Mouse (Mus musculus) intestine, postnatal 0 days (tissue): Measurements from ENCODE around the gene Pnpla2. TPM values are rescaled to one million over a fixed set of nuclear protein-coding genes. Genes with fewer than 3 reads are reported as not detected.
A peak's percentile ranks its signal among the peaks of the same experiment; 100 is the strongest.

Experiments used
- ATAC-seq: fragments of 200-750 bp; cut with Nextera tagmentation; 2 replicates; pipeline ENCODE4 v1.8.0; 2017; ENCODE audit warnings: mild to moderate bottlenecking, moderate TSS enrichment, moderate library complexity
- H3K27ac ChIP-seq: fragments of 300-500 bp; sonication (generic); 2 replicates; pipeline ENCODE4 v1.5.1; 2014; ENCODE audit warnings: mild to moderate bottlenecking, low read depth, low read length, moderate library complexity
- H3K27me3 ChIP-seq: fragments of 300-500 bp; sonication (generic); replicated peaks from 2 replicates; pipeline ENCODE4 v1.6.1; 2014; ENCODE audit warnings: low read length, mixed read lengths; ENCODE audit not compliant: control insufficient read depth, insufficient read depth
- H3K36me3 ChIP-seq: fragments of 300-500 bp; sonication (generic); 2 replicates; pipeline ENCODE4 v1.6.1; 2014; ENCODE audit warnings: mild to moderate bottlenecking, moderate library complexity; ENCODE audit not compliant: control insufficient read depth, insufficient read depth
- H3K4me1 ChIP-seq: fragments of 300-500 bp; sonication (generic); replicated peaks from 2 replicates; pipeline ENCODE4 v1.6.1; 2014; ENCODE audit warnings: antibody characterized with exemption, low read length, mixed read lengths; ENCODE audit not compliant: control insufficient read depth, insufficient read depth
- H3K4me2 ChIP-seq: fragments of 300-500 bp; sonication (generic); replicated peaks from 2 replicates; pipeline ENCODE4 v1.6.1; 2014; ENCODE audit warnings: low read depth, mild to moderate bottlenecking, moderate library complexity
- H3K4me3 ChIP-seq: fragments of 300-500 bp; sonication (generic); 2 replicates; pipeline ENCODE4 v1.5.1; 2014; ENCODE audit warnings: low read depth, low read length
- H3K9ac ChIP-seq: fragments of 300-500 bp; sonication (generic); 2 replicates; pipeline ENCODE4 v1.6.1; 2014; ENCODE audit warnings: mild to moderate bottlenecking, low read depth, low read length
- H3K9me3 ChIP-seq: fragments of 300-500 bp; sonication (generic); 2 replicates; pipeline ENCODE4 v1.6.1; 2016; ENCODE audit warnings: mixed run types; ENCODE audit not compliant: control insufficient read depth
- CTCF ChIP-seq: sonication (generic); IDR thresholded peaks from 2 replicates; pipeline ENCODE4 v1.5.1; 2016; ENCODE audit warnings: low read depth, mild to moderate bottlenecking, control low read depth, antibody characterized with exemption, moderate library complexity
- WGBS: fragments of 180-500 bp; shearing (Covaris S2); extraction: QIAGEN DNeasy Blood & Tissue Kit; methylation state at CpG from one replicate; pipeline ENCODE4 v1.1.7; 2014; 5-methylcytosine and 5-hydroxymethylcytosine counted together
- polyA plus RNA-seq: library from polyadenylated mRNA; unstranded; fragments of >200 nt; fragmentation: Nextera tagmentation; extraction: Ambion mirVana; gene quantifications from 2 replicates; pipeline ENCODE4 v1.2.1, GENCODE M21; 2015

Gene Pnpla2
- polyA plus RNA-seq, 1 experiment from 2014 or later: 79.4 TPM

GRCm38 (mm10) chr7:141434464-141434863 lies 20.5 kb upstream of the Pnpla2 start:
- Histone ChIP-seq H3K9ac (peak overlapping the region; percentile 40; the same call in 1 of the 2 replicates), H3K4me1 (peaks cover 16% of the 10 kb centered on the region), H3K27ac (peak overlapping the region; percentile 78; the same call in 1 of the 2 replicates), H3K36me3 (peaks cover 51% of the 10 kb centered on the region), H3K9me3 (no peaks in the 10 kb centered on the region), H3K4me3 (peak overlapping the region; percentile 43), H3K27me3 (no peaks in the 10 kb centered on the region), H3K4me2 (peak overlapping the region; percentile 78)
- no peak for ATAC-seq
- no peak for TF ChIP-seq CTCF
- 17% methylated on average over 8 of the region's 8 CpGs for WGBS

- Histone ChIP-seq H3K4me3 (peak overlapping the region; percentile 43), H3K4me1 (peaks cover 16% of the 10 kb centered on the region), H3K4me2 (peak overlapping the region; percentile 78), H3K27ac (peak overlapping the region; percentile 78), H3K36me3 (peaks cover 57% of the 10 kb centered on the region), H3K27me3 (no peaks in the 10 kb centered on the region), H3K9me3 (no peaks in the 10 kb centered on the region), H3K9ac (peak overlapping the region; percentile 40; the same call in 1 of the 2 replicates)
- peak; percentile 16; the same call in 1 of the 2 replicates for ATAC-seq
- TF ChIP-seq CTCF: no peak
- WGBS: 2% methylated on average over 17 of the region's 17 CpGs
Measured at GRCm38 (mm10) chr7:141435129-141435855, 19.7 kb upstream of the Pnpla2 start.

- Histone ChIP-seq H3K9ac (0 out of 2 replicates have a peak overlapping the region, but pooled peaks have one; percentile 40), H3K4me3 (no peak overlapping the region), H3K36me3 (peaks cover 51% of the 10 kb centered on the region), H3K27ac (peak overlapping the region; percentile 78), H3K4me2 (peak overlapping the region; percentile 90), H3K9me3 (no peaks in the 10 kb centered on the region), H3K27me3 (no peaks in the 10 kb centered on the region), H3K4me1 (peaks cover 16% of the 10 kb centered on the region)
- no peak for TF ChIP-seq CTCF
- ATAC-seq: peak; percentile 22
- 56% methylated on average over 9 of the region's 9 CpGs for WGBS
Measured at GRCm38 (mm10) chr7:141435856-141436522, 19.0 kb upstream of the Pnpla2 start.

GRCm38 (mm10) chr7:141436523-141436892 lies 18.5 kb upstream of the Pnpla2 start:
- peaks cover 45% of the 10 kb centered on the region for H3K36me3 ChIP-seq
- no peaks in the 10 kb centered on the region for H3K9me3 ChIP-seq
- peak overlapping the region; percentile 71 for H3K4me3 ChIP-seq
- no peak for ATAC-seq
- 0 out of 2 replicates have a peak overlapping the region, but pooled peaks have one; percentile 56 for H3K9ac ChIP-seq
- peak overlapping the region; percentile 78 for H3K27ac ChIP-seq
- H3K27me3 ChIP-seq: no peaks in the 10 kb centered on the region
- 45% methylated on average over 2 of the region's 2 CpGs for WGBS
- peak overlapping the region; percentile 90 for H3K4me2 ChIP-seq
- peaks cover 16% of the 10 kb centered on the region for H3K4me1 ChIP-seq
- no peak for TF ChIP-seq CTCF

- Histone ChIP-seq H3K36me3 (peaks cover 36% of the 10 kb centered on the region), H3K4me1 (peaks cover 16% of the 10 kb centered on the region), H3K9ac (peak within 1 kb of the TSS; percentile 56), H3K4me2 (peak within 1 kb of the TSS; percentile 90), H3K27me3 (no peaks in the 10 kb centered on the region), H3K9me3 (no peaks in the 10 kb centered on the region), H3K4me3 (peak within 1 kb of the TSS; percentile 71), H3K27ac (peak within 1 kb of the TSS; percentile 78)
- TF ChIP-seq CTCF: peak; percentile 87
- 6% methylated on average over 53 of the region's 53 CpGs for WGBS
- peak; percentile 72 for ATAC-seq
Measured at GRCm38 (mm10) chr7:141437178-141438120, 17.5 kb upstream of the Pnpla2 start, which contains the start of gene Slc25a22. Gene Slc25a22, minus strand, starts transcription at chr7:141437892.
